8 mouse cellular contexts compared by ENCODE assay signal in the genomic region with DNA sequence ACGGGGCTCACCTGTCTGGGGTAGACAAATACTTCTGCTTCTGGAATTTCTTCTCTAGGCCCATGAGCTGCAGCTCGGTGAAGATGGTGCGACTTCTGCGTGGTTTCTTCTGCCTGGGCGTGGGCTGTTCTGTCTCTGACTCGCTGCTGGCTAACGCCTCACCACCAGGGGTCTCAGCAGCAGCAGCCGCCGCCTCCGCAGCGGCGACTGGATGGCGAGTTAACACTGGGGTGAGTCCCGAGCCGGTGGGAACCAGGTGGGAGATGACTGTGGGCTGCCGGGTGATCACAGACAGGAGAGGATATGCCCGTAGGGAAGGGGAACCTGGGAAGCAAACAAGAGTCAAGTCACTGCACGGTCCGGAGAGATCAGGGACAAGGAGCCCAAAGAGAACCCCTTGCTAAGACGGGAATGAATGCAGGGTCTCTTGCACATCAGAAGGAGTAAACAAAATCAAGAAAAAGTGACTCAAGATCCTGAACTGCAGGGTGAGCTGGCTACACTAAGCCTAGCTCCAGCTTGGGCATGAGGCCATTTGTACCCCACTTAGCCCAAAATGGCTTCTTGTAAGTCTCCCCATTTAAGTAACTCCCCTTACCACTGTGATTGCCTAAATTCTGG. TPM values are rescaled to one million over a fixed set of nuclear protein-coding genes. Genes with fewer than 3 reads are reported as not detected.
DNase-seq lines count a peak whose midpoint lies in the region; ATAC-seq and TF ChIP-seq lines count a peak whose summit lies in the region.

No protein-coding gene starts in this region.

- WGBS in forebrain, embryonic 11.5 days: 7% methylated on average over 20 of the region's 20 CpGs
- WGBS in hindbrain, postnatal 0 days: 6% methylated on average over 20 of the region's 20 CpGs
- WGBS in midbrain, embryonic 12.5 days: 7% methylated on average over 20 of the region's 20 CpGs

- peak; percentile 74 for ATAC-seq in forebrain, embryonic 11.5 days (replicated peaks; ENCODE audit: low FRiP score)
- ATAC-seq in hindbrain, postnatal 0 days: peak; percentile 61; the same call in 1 of the 2 replicates
- peak; percentile 72 for ATAC-seq in midbrain, embryonic 12.5 days (ENCODE audit: low FRiP score, low read depth)

- no peaks in the 10 kb centered on the region for H3K9me3 ChIP-seq in E14TG2a.4 (ENCODE audit: low read length)
- no peaks in the 10 kb centered on the region for H3K9me3 ChIP-seq in forebrain, embryonic 11.5 days (ENCODE audit: control insufficient read depth, low read length)
- H3K9me3 ChIP-seq in hindbrain, postnatal 0 days (ENCODE audit: low read length): no peaks in the 10 kb centered on the region
- H3K9me3 ChIP-seq in midbrain, embryonic 12.5 days: no peaks in the 10 kb centered on the region

- peak overlapping the region; percentile 10; the same call in 1 of the 2 replicates for H3K4me3 ChIP-seq in E14TG2a.4 (replicated peaks; ENCODE audit: low read length)
- no peak overlapping the region for H3K4me3 ChIP-seq in forebrain, embryonic 11.5 days (ENCODE audit: low read depth, low read length)
- peak overlapping the region; percentile 25 for H3K4me3 ChIP-seq in hindbrain, postnatal 0 days (ENCODE audit: low read length)
- H3K4me3 ChIP-seq in midbrain, embryonic 12.5 days: peak overlapping the region; percentile 23; the same call in 1 of the 2 replicates

- peak; percentile 40 for TF ChIP-seq CTCF in E14TG2a.4 (conservative IDR thresholded peaks at IDR 0.05; ENCODE audit: low read length)
- peak; percentile 81 for TF ChIP-seq CTCF in hindbrain, postnatal 0 days (IDR thresholded peaks at IDR 0.05; ENCODE audit: low read depth)

- DNase-seq in gastrocnemius, postnatal 10 days: peak; percentile 21
- DNase-seq in gastrocnemius, postnatal 14 days: no peak
- peak; percentile 78 for DNase-seq in forebrain, embryonic 11.5 days (ENCODE audit: low spot score)
- DNase-seq in hindbrain, postnatal 0 days (ENCODE audit: low spot score): peak; percentile 66
- DNase-seq in thymus, postnatal 25 days: peak; percentile 15
- no peak for DNase-seq in layer of hippocampus, adult 18-20 months (ENCODE audit: low spot score in 2 of 2)

- no peak overlapping the region for H3K9ac ChIP-seq in forebrain, embryonic 11.5 days (ENCODE audit: low read length)
- no peak overlapping the region for H3K9ac ChIP-seq in hindbrain, postnatal 0 days (replicated peaks; ENCODE audit: low read length)
- no peak overlapping the region; the same call in 1 of the 2 replicates for H3K9ac ChIP-seq in midbrain, embryonic 12.5 days (replicated peaks)

- H3K36me3 ChIP-seq in E14TG2a.4 (ENCODE audit: insufficient read depth, low read length): no peaks in the 10 kb centered on the region
- H3K36me3 ChIP-seq in forebrain, embryonic 11.5 days (ENCODE audit: control insufficient read depth, insufficient read depth, low read length): no peaks in the 10 kb centered on the region
- H3K36me3 ChIP-seq in hindbrain, postnatal 0 days (ENCODE audit: insufficient read depth, low read length): no peaks in the 10 kb centered on the region
- H3K36me3 ChIP-seq in midbrain, embryonic 12.5 days: no peaks in the 10 kb centered on the region

- peaks cover 10% of the 10 kb centered on the region; the same call in 1 of the 2 replicates for H3K4me1 ChIP-seq in E14TG2a.4 (replicated peaks; ENCODE audit: low read depth, low read length)
- H3K4me1 ChIP-seq in forebrain, embryonic 11.5 days (replicated peaks; ENCODE audit: control insufficient read depth, insufficient read depth, low read length): no peaks in the 10 kb centered on the region
- peaks cover 6% of the 10 kb centered on the region for H3K4me1 ChIP-seq in hindbrain, postnatal 0 days (ENCODE audit: insufficient read depth, low read length)
- H3K4me1 ChIP-seq in midbrain, embryonic 12.5 days: peaks cover 12% of the 10 kb centered on the region

- intact Hi-C loops in gastrocnemius, postnatal 14 days (cut with DNase I; ENCODE audit: low total_unique reads): no loop called here

- H3K4me2 ChIP-seq in forebrain, embryonic 11.5 days (ENCODE audit: low read depth, low read length, severe bottlenecking): peak overlapping the region; percentile 40; the same call in 1 of the 2 replicates
- H3K4me2 ChIP-seq in hindbrain, postnatal 0 days (ENCODE audit: low read depth, low read length): peak overlapping the region; percentile 59
- H3K4me2 ChIP-seq in midbrain, embryonic 12.5 days (replicated peaks): peak overlapping the region; percentile 48

- peaks cover 54% of the 10 kb centered on the region for H3K27me3 ChIP-seq in E14TG2a.4 (ENCODE audit: insufficient read depth, low read length)
- no peaks in the 10 kb centered on the region for H3K27me3 ChIP-seq in forebrain, embryonic 11.5 days (ENCODE audit: control insufficient read depth, insufficient read depth, low read length)
- no peaks in the 10 kb centered on the region for H3K27me3 ChIP-seq in hindbrain, postnatal 0 days (ENCODE audit: insufficient read depth, low read length)
- peaks cover 12% of the 10 kb centered on the region for H3K27me3 ChIP-seq in midbrain, embryonic 12.5 days

- no peak overlapping the region for H3K27ac ChIP-seq in forebrain, embryonic 11.5 days (ENCODE audit: low read depth, low read length)
- H3K27ac ChIP-seq in hindbrain, postnatal 0 days: no peak overlapping the region
- no peak overlapping the region for H3K27ac ChIP-seq in midbrain, embryonic 12.5 days (replicated peaks)

RNA-seq across cellular contexts. Expression of a gene that starts 54.4 kb away (rescaled TPM):
- total RNA-seq in gastrocnemius, postnatal 10 days (2021): 10 to 100 TPM; 10.5 to 10.7 TPM
- total RNA-seq in gastrocnemius, postnatal 14 days (2021): 10 to 100 TPM; 12.7 to 15.3 TPM
- polyA plus RNA-seq in forebrain, embryonic 11.5 days (2014; fragmentation: Nextera tagmentation; extraction: Ambion mirVana): not detected in 2 replicates
- 1.0 and 2.9 TPM in 2 replicates for total RNA-seq in hindbrain, postnatal 0 days (2014; rRNA removed)
- 0.49 TPM in 2 replicates for polyA plus RNA-seq in hindbrain, postnatal 0 days (2015; fragmentation: Nextera tagmentation; extraction: Ambion mirVana)
- polyA plus RNA-seq in midbrain, embryonic 12.5 days (2016; fragmentation: Nextera tagmentation; extraction: Ambion mirVana): not detected in 2 replicates
- under 1 TPM; 0.71 to 0.84 TPM for total RNA-seq in layer of hippocampus, adult 18-20 months (2021)

Comparison
In these comparisons a context has a peak if more than half of its experiments do, and no peak if none do; other contexts are left out.
1. DNase-seq: peak in gastrocnemius, postnatal 10 days (single experiment), forebrain, embryonic 11.5 days (single experiment), hindbrain, postnatal 0 days (single experiment) and thymus, postnatal 25 days (single experiment); none in gastrocnemius, postnatal 14 days (single experiment) and layer of hippocampus, adult 18-20 months (0 of 2).
2. Peak in every context shown above with its lines, with median percentiles within 50 percentile points of each other: ATAC-seq and H3K4me2 ChIP-seq.